Mouse (Mus musculus): Measurements from ENCODE around the gene Chmp5.

DNA sequence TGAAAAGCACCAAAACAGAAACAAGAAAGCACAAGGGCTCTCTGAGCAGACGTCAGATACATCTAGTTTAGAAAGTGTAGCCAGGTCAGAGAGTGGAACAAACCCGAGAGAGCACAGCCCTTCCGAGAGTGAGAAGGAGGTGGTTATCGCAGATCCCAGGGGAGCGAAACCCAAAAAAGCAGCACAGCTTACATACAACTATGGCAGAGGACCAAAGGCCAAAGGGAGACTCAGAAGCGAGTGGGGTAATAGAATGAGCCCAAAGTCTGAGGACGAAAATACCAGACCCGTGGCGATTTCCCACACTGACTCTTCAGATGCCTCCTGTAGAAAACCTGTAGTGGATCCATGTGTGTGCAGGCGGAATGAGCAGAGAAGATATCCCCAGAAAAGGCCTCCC lies 28.4 kb downstream of the Chmp5 start:
- no peak for TF ChIP-seq TAL1 (IDR thresholded peaks at IDR 0.05; ENCODE audit: low read length)
- no peak for TF ChIP-seq GATA1 (IDR thresholded peaks at IDR 0.05; ENCODE audit: low read length)

Measured in erythroblast, embryonic 14.5 days (primary cell).